Mouse (Mus musculus) liver, embryonic 12.5 days (tissue): ENCODE measurements around the gene Asb14. TPM values are rescaled to one million over a fixed set of nuclear protein-coding genes. Genes with fewer than 3 reads are reported as not detected.

Experiments
- polyA plus RNA-seq: library from polyadenylated mRNA; unstranded; fragments of >200 nt; fragmentation: Nextera tagmentation; extraction: Ambion mirVana; gene quantifications from 2 replicates; pipeline ENCODE4 v1.2.1, GENCODE M21; 2016

Gene Asb14
- polyA plus RNA-seq, 1 experiment from 2014 or later: not detected

Other genes with a start within 250 kb of the Asb14 start
- 11.1 and 11.3 TPM in 2 replicates for gene Pde12, start 224.7 kb upstream of the Asb14 start, polyA plus RNA-seq
- gene Dnah12, start 201.3 kb upstream of the Asb14 start, polyA plus RNA-seq: 0.05 and 0.06 TPM in 2 replicates
- 9.2 and 10.0 TPM in 2 replicates for gene Appl1, start 76.7 kb downstream of the Asb14 start, polyA plus RNA-seq
- gene Hesx1, start 99.9 kb downstream of the Asb14 start, polyA plus RNA-seq: 16.0 and 16.8 TPM in 2 replicates
- gene Il17rd, start 144.4 kb downstream of the Asb14 start, polyA plus RNA-seq: 0.27 and 0.32 TPM in 2 replicates
- 5.5 and 5.6 TPM in 2 replicates for gene Arhgef3, start 220.3 kb downstream of the Asb14 start, polyA plus RNA-seq